Mouse (Mus musculus): ENCODE results near the gene Irak4. TPM values are rescaled to one million over a fixed set of nuclear protein-coding genes. Genes with fewer than 3 reads are reported as not detected.
A peak's percentile ranks its signal among the peaks of the same experiment; 100 is the strongest.

Gene Irak4
- 3.8 and 4.6 TPM in 2 replicates for polyA plus RNA-seq (2015; fragmentation: Nextera tagmentation; extraction: Ambion mirVana)

GRCm38 (mm10) chr15:94543409-94544051 is at the start of gene Irak4, which contains the start of gene Pus7l:
Gene Irak4, plus strand, starts transcription at chr15:94543643.
Gene Pus7l, minus strand, starts transcription at chr15:94543547.
- H3K4me2 ChIP-seq: peak within 1 kb of the TSS; percentile 80
- no peaks in the 10 kb centered on the region for H3K9me3 ChIP-seq (replicated peaks)
- H3K27ac ChIP-seq: peak within 1 kb of the TSS; percentile 53; the same call in 1 of the 2 replicates
- no peaks in the 10 kb centered on the region for H3K36me3 ChIP-seq
- peak within 1 kb of the TSS; percentile 76 for H3K4me3 ChIP-seq (replicated peaks)
- H3K27me3 ChIP-seq: no peaks in the 10 kb centered on the region
- under 1% methylated on average over 45 of the region's 45 CpGs for WGBS (ENCODE audit: insufficient replicate concordance)
- peak within 1 kb of the TSS; percentile 72 for H3K9ac ChIP-seq
- ATAC-seq (ENCODE audit: low read depth) (peak; percentile 99), DNase-seq (peak; percentile 93)
- H3K4me1 ChIP-seq (replicated peaks): peaks cover 20% of the 10 kb centered on the region

- WGBS (ENCODE audit: insufficient replicate concordance): 83% methylated on average over 1 of the region's 1 CpGs
- ATAC-seq (ENCODE audit: low read depth): no peak
- H3K4me1 ChIP-seq (replicated peaks): no peaks in the 10 kb centered on the region
- H3K9ac ChIP-seq: no peak overlapping the region
- no peak overlapping the region for H3K4me3 ChIP-seq (replicated peaks)
- no peaks in the 10 kb centered on the region for H3K36me3 ChIP-seq
- H3K9me3 ChIP-seq (replicated peaks): 0 out of 2 replicates have a peak, but pooled peaks cover 2% of the 10 kb centered on the region
- no peaks in the 10 kb centered on the region for H3K27me3 ChIP-seq
- no peak overlapping the region for H3K27ac ChIP-seq
- no peak for DNase-seq
- no peak overlapping the region for H3K4me2 ChIP-seq
Measured at GRCm38 (mm10) chr15:94494445-94494844, 49.0 kb upstream of the Irak4 start.

GRCm38 (mm10) chr15:94495936-94496335 is 47.5 kb upstream of the Irak4 start:
- Histone ChIP-seq H3K36me3 (no peaks in the 10 kb centered on the region), H3K4me3 (replicated peaks) (no peak overlapping the region), H3K27me3 (no peaks in the 10 kb centered on the region), H3K4me2 (no peak overlapping the region), H3K9me3 (replicated peaks) (0 out of 2 replicates have a peak, but pooled peaks cover 2% of the 10 kb centered on the region), H3K9ac (no peak overlapping the region), H3K4me1 (replicated peaks) (no peaks in the 10 kb centered on the region), H3K27ac (no peak overlapping the region)
- 61% methylated on average over 10 of the region's 10 CpGs for WGBS (ENCODE audit: insufficient replicate concordance)
- ATAC-seq (ENCODE audit: low read depth): no peak
- no peak for DNase-seq

GRCm38 (mm10) chr15:94499260-94499659 is 44.2 kb upstream of the Irak4 start:
- 47% methylated on average over 1 of the region's 1 CpGs for whole genome bisulfite sequencing (ENCODE audit: insufficient replicate concordance)
- no peak for ATAC-seq (ENCODE audit: low read depth)

GRCm38 (mm10) chr15:94503451-94504215 is 39.8 kb upstream of the Irak4 start:
- H3K4me3 ChIP-seq (replicated peaks): no peak overlapping the region
- no peaks in the 10 kb centered on the region for H3K36me3 ChIP-seq
- ATAC-seq (ENCODE audit: low read depth) (no peak), DNase-seq (no peak)
- no peak overlapping the region for H3K27ac ChIP-seq
- H3K4me1 ChIP-seq (replicated peaks): no peaks in the 10 kb centered on the region
- no peaks in the 10 kb centered on the region for H3K27me3 ChIP-seq
- 64% methylated on average over 12 of the region's 12 CpGs for WGBS (ENCODE audit: insufficient replicate concordance)
- no peak overlapping the region for H3K4me2 ChIP-seq
- no peaks in the 10 kb centered on the region for H3K9me3 ChIP-seq (replicated peaks)
- H3K9ac ChIP-seq: no peak overlapping the region

More at GRCm38 (mm10) chr15:94499260-94499659, 44.2 kb upstream of the Irak4 start:
- H3K4me1 ChIP-seq (replicated peaks): no peaks in the 10 kb centered on the region
- DNase-seq: no peak
- H3K9ac ChIP-seq: no peak overlapping the region
- no peak overlapping the region for H3K27ac ChIP-seq
- H3K4me3 ChIP-seq (replicated peaks): no peak overlapping the region
- H3K9me3 ChIP-seq (replicated peaks): no peaks in the 10 kb centered on the region
- H3K4me2 ChIP-seq: no peak overlapping the region
- no peaks in the 10 kb centered on the region for H3K36me3 ChIP-seq
- H3K27me3 ChIP-seq: no peaks in the 10 kb centered on the region

- H3K4me1 ChIP-seq (replicated peaks): no peaks in the 10 kb centered on the region
- DNase-seq (no peak), ATAC-seq (ENCODE audit: low read depth) (no peak)
- 56% methylated on average over 16 of the region's 16 CpGs for WGBS (ENCODE audit: insufficient replicate concordance)
- H3K36me3 ChIP-seq: 0 out of 2 replicates have a peak, but pooled peaks cover 2% of the 10 kb centered on the region
- no peak overlapping the region for H3K4me2 ChIP-seq
- H3K9ac ChIP-seq: no peak overlapping the region
- no peaks in the 10 kb centered on the region for H3K27me3 ChIP-seq
- no peak overlapping the region for H3K4me3 ChIP-seq (replicated peaks)
- H3K9me3 ChIP-seq (replicated peaks): no peaks in the 10 kb centered on the region
- no peak overlapping the region for H3K27ac ChIP-seq
Measured at GRCm38 (mm10) chr15:94517913-94518491, 25.4 kb upstream of the Irak4 start.

GRCm38 (mm10) chr15:94520205-94520900 is 23.1 kb upstream of the Irak4 start:
- Histone ChIP-seq H3K9me3 (replicated peaks) (no peaks in the 10 kb centered on the region), H3K27me3 (no peaks in the 10 kb centered on the region), H3K9ac (no peak overlapping the region), H3K27ac (no peak overlapping the region), H3K4me2 (no peak overlapping the region), H3K36me3 (peaks cover 9% of the 10 kb centered on the region; the same call in 1 of the 2 replicates), H3K4me1 (replicated peaks) (no peaks in the 10 kb centered on the region), H3K4me3 (replicated peaks) (no peak overlapping the region)
- DNase-seq (no peak), ATAC-seq (ENCODE audit: low read depth) (no peak)
- 34% methylated on average over 9 of the region's 9 CpGs for WGBS (ENCODE audit: insufficient replicate concordance)

- Histone ChIP-seq H3K36me3 (peaks cover 9% of the 10 kb centered on the region; the same call in 1 of the 2 replicates), H3K27ac (no peak overlapping the region), H3K27me3 (no peaks in the 10 kb centered on the region), H3K4me1 (replicated peaks) (no peaks in the 10 kb centered on the region), H3K9me3 (replicated peaks) (no peaks in the 10 kb centered on the region), H3K4me3 (replicated peaks) (no peak overlapping the region), H3K9ac (no peak overlapping the region), H3K4me2 (no peak overlapping the region)
- ATAC-seq (ENCODE audit: low read depth) (no peak), DNase-seq (no peak)
- WGBS (ENCODE audit: insufficient replicate concordance): 66% methylated on average over 5 of the region's 5 CpGs
Measured at GRCm38 (mm10) chr15:94520959-94521358, 22.5 kb upstream of the Irak4 start.

GRCm38 (mm10) chr15:94523251-94523650 is 20.2 kb upstream of the Irak4 start:
- DNase-seq: no peak
- Histone ChIP-seq H3K4me3 (replicated peaks) (no peak overlapping the region), H3K36me3 (peaks cover 10% of the 10 kb centered on the region), H3K4me1 (replicated peaks) (no peaks in the 10 kb centered on the region), H3K4me2 (no peak overlapping the region), H3K9ac (no peak overlapping the region), H3K27me3 (no peaks in the 10 kb centered on the region), H3K27ac (no peak overlapping the region), H3K9me3 (replicated peaks) (no peaks in the 10 kb centered on the region)
- 84% methylated on average over 28 of the region's 28 CpGs for WGBS (ENCODE audit: insufficient replicate concordance)
- no peak for ATAC-seq (ENCODE audit: low read depth)

- no peak for ATAC-seq (ENCODE audit: low read depth)
- Histone ChIP-seq H3K27ac (no peak overlapping the region), H3K4me2 (no peak overlapping the region), H3K27me3 (no peaks in the 10 kb centered on the region), H3K36me3 (peaks cover 20% of the 10 kb centered on the region), H3K4me3 (replicated peaks) (no peak overlapping the region), H3K9me3 (replicated peaks) (no peaks in the 10 kb centered on the region), H3K9ac (no peak overlapping the region), H3K4me1 (replicated peaks) (no peaks in the 10 kb centered on the region)
- DNase-seq: no peak
- 85% methylated on average over 12 of the region's 12 CpGs for WGBS (ENCODE audit: insufficient replicate concordance)
Measured at GRCm38 (mm10) chr15:94524956-94525355, 18.5 kb upstream of the Irak4 start.

- Histone ChIP-seq H3K4me1 (replicated peaks) (no peaks in the 10 kb centered on the region), H3K4me3 (replicated peaks) (no peak overlapping the region), H3K27ac (no peak overlapping the region), H3K9me3 (replicated peaks) (no peaks in the 10 kb centered on the region), H3K9ac (no peak overlapping the region), H3K36me3 (peaks cover 19% of the 10 kb centered on the region), H3K27me3 (no peaks in the 10 kb centered on the region), H3K4me2 (no peak overlapping the region)
- no peak for ATAC-seq (ENCODE audit: low read depth)
- no peak for DNase-seq
- WGBS (ENCODE audit: insufficient replicate concordance): 71% methylated on average over 3 of the region's 3 CpGs
Measured at GRCm38 (mm10) chr15:94530519-94530918, 12.9 kb upstream of the Irak4 start.
